Mouse (Mus musculus) hindbrain, embryonic 15.5 days (tissue): Measurements from ENCODE around the gene Kcnk2. TPM values are rescaled to one million over a fixed set of nuclear protein-coding genes. Genes with fewer than 3 reads are reported as not detected.
"Not testable (repeated sequence)": the region's sequence is repeated elsewhere in the genome, so short reads cannot be mapped to it uniquely, and the experiment has no call there.

Experiments used
- ATAC-seq: fragments of 200-750 bp; cut with Nextera tagmentation; 2 replicates; pipeline ENCODE4 v1.8.0; 2017; ENCODE audit warnings: low read depth, moderate number of reproducible peaks, moderate TSS enrichment; ENCODE audit not compliant: low FRiP score
- H3K27ac ChIP-seq: fragments of 300-500 bp; sonication (generic); replicated peaks from 2 replicates; pipeline ENCODE4 v1.5.1; 2015; ENCODE audit warnings: mild to moderate bottlenecking, inconsistent platforms
- H3K27me3 ChIP-seq: fragments of 300-500 bp; sonication (generic); 2 replicates; pipeline ENCODE4 v1.6.1; 2015; ENCODE audit warnings: control low read depth, inconsistent platforms
- H3K36me3 ChIP-seq: fragments of 300-500 bp; sonication (generic); 2 replicates; pipeline ENCODE4 v1.6.1; 2015; ENCODE audit warnings: control low read depth, inconsistent platforms
- H3K4me1 ChIP-seq: fragments of 300-500 bp; sonication (generic); replicated peaks from 2 replicates; pipeline ENCODE4 v1.6.1; 2015; ENCODE audit warnings: control low read depth, inconsistent platforms
- H3K4me2 ChIP-seq: fragments of 300-500 bp; sonication (generic); 2 replicates; pipeline ENCODE4 v1.6.1; 2015; ENCODE audit warnings: moderate library complexity, mild to moderate bottlenecking, inconsistent platforms
- H3K4me3 ChIP-seq: fragments of 300-500 bp; sonication (generic); 2 replicates; pipeline ENCODE4 v1.5.1; 2015; ENCODE audit warnings: mild to moderate bottlenecking, inconsistent platforms
- H3K9ac ChIP-seq: fragments of 300-500 bp; sonication (generic); 2 replicates; pipeline ENCODE4 v1.6.1; 2015; ENCODE audit warnings: inconsistent platforms
- H3K9me3 ChIP-seq: fragments of 300-500 bp; sonication (generic); 2 replicates; pipeline ENCODE4 v1.6.1; 2016; ENCODE audit warnings: control low read depth, inconsistent platforms
- WGBS: fragments of 180-500 bp; shearing (Covaris S2); methylation state at CpG from one replicate; pipeline ENCODE4 v1.1.7; 2015; 5-methylcytosine and 5-hydroxymethylcytosine counted together
- polyA plus RNA-seq: library from polyadenylated mRNA; unstranded; fragments of >200 nt; fragmentation: Nextera tagmentation; extraction: Ambion mirVana; gene quantifications from 2 replicates; pipeline ENCODE4 v1.2.1, GENCODE M21; 2015

The Kcnk2 gene
- polyA plus RNA-seq, 1 experiment from 2014 or later = 19.8 TPM

DNA sequence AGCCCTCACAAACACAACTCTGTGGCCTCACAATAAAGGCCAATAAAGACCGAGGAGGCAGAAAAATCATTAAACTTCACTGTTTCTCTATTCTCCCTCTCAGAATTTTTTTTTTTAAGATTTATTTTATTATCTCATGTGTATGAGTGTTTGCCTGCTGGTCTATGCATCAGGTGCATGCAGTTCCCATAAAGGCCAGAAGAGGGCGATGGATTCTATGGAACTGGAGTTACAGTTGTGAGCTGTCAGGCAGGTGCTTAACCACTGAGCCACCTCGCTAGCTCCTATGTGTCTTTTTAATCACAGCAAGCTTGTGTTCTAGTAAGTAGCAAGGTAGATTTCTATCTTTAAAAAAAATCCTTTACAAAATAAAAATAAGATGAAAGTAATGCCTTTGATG, 148.9 kb downstream of the Kcnk2 start:
- Histone ChIP-seq H3K4me3 (no peak overlapping the region), H3K4me1 (no peaks in the 10 kb centered on the region), H3K9me3 (no peaks in the 10 kb centered on the region), H3K27ac (no peak overlapping the region), H3K9ac (no peak overlapping the region), H3K4me2 (no peak overlapping the region), H3K36me3 (0 out of 2 replicates have a peak, but pooled peaks cover 8% of the 10 kb centered on the region), H3K27me3 (no peaks in the 10 kb centered on the region)
- ATAC-seq = no peak
- 67% methylated on average over 3 of the region's 3 CpGs for WGBS

DNA sequence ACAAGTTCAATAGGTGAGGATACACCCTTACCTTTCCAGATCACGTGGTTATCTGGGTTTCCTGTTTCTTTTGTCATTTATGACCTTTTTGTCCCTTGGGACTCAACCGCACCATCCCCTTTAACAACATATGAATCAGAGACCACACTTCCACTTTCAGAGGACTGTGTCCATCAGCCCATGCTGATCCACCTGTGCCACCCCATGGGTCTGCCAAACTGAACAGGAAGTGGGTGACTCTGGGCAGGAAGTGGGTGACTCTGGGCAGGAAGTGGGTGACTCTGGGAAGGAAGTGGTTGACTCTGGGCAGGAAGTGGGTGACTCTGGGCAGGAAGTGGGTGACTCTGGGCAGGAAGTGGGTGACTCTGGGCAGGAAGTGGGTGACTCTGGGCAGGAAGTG, 158.9 kb downstream of the Kcnk2 start:
- H3K4me1 ChIP-seq, H3K36me3 ChIP-seq, H3K4me3 ChIP-seq, H3K9me3 ChIP-seq, H3K9ac ChIP-seq, ATAC-seq, H3K4me2 ChIP-seq, H3K27ac ChIP-seq, H3K27me3 ChIP-seq: not testable (repeated sequence)
- WGBS = 89% methylated on average over 2 of the region's 2 CpGs

- H3K4me3 ChIP-seq = no peak overlapping the region
- no peak overlapping the region for H3K4me2 ChIP-seq
- H3K27ac ChIP-seq = no peak overlapping the region
- H3K36me3 ChIP-seq = no peaks in the 10 kb centered on the region
- WGBS = 62% methylated on average over 5 of the region's 5 CpGs
- H3K27me3 ChIP-seq = no peaks in the 10 kb centered on the region
- no peak for ATAC-seq
- no peak overlapping the region for H3K9ac ChIP-seq
- H3K4me1 ChIP-seq = no peaks in the 10 kb centered on the region
- H3K9me3 ChIP-seq = no peaks in the 10 kb centered on the region
Observed at GRCm38 (mm10) chr1:189235261-189235660, 166.8 kb downstream of the Kcnk2 start.

- no peaks in the 10 kb centered on the region for H3K27me3 ChIP-seq
- no peak overlapping the region for H3K27ac ChIP-seq
- H3K4me3 ChIP-seq = no peak overlapping the region
- H3K9me3 ChIP-seq = no peaks in the 10 kb centered on the region
- no peak overlapping the region for H3K4me2 ChIP-seq
- WGBS = 77% methylated on average over 6 of the region's 6 CpGs
- no peak for ATAC-seq
- H3K4me1 ChIP-seq = peaks cover 11% of the 10 kb centered on the region
- H3K9ac ChIP-seq = no peak overlapping the region
- H3K36me3 ChIP-seq = no peaks in the 10 kb centered on the region
Observed at GRCm38 (mm10) chr1:189232829-189233228, 169.2 kb downstream of the Kcnk2 start.

DNA sequence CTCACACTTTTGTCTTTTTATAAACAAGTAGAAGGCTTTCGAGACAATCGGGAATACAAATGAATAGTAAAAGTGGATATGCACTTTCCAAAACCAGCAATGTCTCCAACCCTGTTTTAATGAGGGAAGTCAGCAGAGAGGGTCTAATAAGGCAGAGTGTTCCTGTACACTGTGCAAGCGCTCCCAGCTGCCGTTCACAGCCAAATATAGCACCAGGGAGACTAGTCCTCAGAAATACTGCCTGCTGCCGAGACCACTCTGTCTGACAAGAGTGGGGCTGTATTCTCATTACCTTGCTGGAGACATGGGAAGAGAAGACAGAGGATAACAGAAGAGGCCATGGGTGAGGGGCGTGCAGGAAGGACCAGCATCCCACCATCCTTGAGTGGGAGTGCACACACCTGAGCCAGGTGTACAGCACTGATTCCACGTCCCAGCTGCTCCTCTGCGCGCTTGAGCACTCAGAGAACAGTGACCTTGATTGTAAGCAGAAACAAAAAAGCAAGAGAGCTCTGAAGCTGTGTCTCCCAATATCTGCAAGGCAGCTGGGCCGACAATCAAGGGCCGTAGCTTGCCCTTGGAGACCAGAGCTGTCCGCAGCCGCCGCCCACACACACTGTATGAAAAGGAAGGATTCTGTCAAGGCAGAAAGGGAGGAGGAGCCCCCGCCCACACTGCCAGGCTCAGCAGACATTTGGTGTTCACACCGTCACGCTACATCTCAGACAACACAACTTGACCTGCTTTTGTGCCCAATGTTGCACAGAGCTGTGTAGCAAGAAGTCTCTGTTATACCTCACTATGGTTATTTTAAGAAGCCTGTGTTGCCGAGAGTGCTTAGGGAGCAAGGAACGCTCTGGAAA, 173.6 kb downstream of the Kcnk2 start:
- Histone ChIP-seq H3K4me3 (no peak overlapping the region), H3K27ac (peak overlapping the region; percentile 23; the same call in 1 of the 2 replicates), H3K36me3 (no peaks in the 10 kb centered on the region), H3K27me3 (no peaks in the 10 kb centered on the region), H3K9ac (no peak overlapping the region), H3K4me1 (peaks cover 11% of the 10 kb centered on the region), H3K4me2 (peak overlapping the region; percentile 16), H3K9me3 (no peaks in the 10 kb centered on the region)
- 0 out of 2 replicates have a peak, but pooled peaks have one; percentile 19 for ATAC-seq
- WGBS = 56% methylated on average over 19 of the region's 19 CpGs

DNA sequence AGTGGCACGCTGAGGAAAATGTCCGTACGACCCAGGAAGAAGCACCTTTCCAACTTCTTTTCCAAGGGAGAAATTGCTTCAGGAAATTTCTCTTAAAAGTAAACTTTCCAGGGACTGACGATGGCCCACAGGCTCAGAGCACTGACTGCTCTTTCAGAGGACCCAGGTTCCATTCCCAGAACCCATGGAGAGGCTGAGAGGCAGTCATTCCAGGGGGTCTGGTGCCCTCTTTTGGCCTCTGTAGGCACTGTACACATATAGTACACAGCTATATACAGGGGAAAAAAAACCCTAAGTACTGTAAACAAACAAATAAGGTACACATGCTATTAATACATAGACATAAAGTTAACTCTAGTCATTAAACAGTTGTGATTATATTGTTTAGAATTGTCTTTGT, 174.6 kb downstream of the Kcnk2 start:
- no peaks in the 10 kb centered on the region for H3K27me3 ChIP-seq
- no peak overlapping the region for H3K4me2 ChIP-seq
- peaks cover 11% of the 10 kb centered on the region for H3K4me1 ChIP-seq
- no peak for ATAC-seq
- H3K9ac ChIP-seq = no peak overlapping the region
- WGBS = 75% methylated on average over 4 of the region's 4 CpGs
- no peak overlapping the region for H3K4me3 ChIP-seq
- no peak overlapping the region for H3K27ac ChIP-seq
- no peaks in the 10 kb centered on the region for H3K9me3 ChIP-seq
- H3K36me3 ChIP-seq = no peaks in the 10 kb centered on the region

GRCm38 (mm10) chr1:189219051-189219450, 183.0 kb downstream of the Kcnk2 start:
- no peak overlapping the region for H3K27ac ChIP-seq
- no peak overlapping the region for H3K4me3 ChIP-seq
- ATAC-seq = no peak
- H3K4me2 ChIP-seq = no peak overlapping the region
- 59% methylated on average over 10 of the region's 10 CpGs for WGBS
- no peaks in the 10 kb centered on the region for H3K27me3 ChIP-seq
- no peaks in the 10 kb centered on the region for H3K36me3 ChIP-seq
- H3K4me1 ChIP-seq = 0 out of 2 replicates have a peak, but pooled peaks cover 13% of the 10 kb centered on the region
- H3K9me3 ChIP-seq = no peaks in the 10 kb centered on the region
- no peak overlapping the region for H3K9ac ChIP-seq

DNA sequence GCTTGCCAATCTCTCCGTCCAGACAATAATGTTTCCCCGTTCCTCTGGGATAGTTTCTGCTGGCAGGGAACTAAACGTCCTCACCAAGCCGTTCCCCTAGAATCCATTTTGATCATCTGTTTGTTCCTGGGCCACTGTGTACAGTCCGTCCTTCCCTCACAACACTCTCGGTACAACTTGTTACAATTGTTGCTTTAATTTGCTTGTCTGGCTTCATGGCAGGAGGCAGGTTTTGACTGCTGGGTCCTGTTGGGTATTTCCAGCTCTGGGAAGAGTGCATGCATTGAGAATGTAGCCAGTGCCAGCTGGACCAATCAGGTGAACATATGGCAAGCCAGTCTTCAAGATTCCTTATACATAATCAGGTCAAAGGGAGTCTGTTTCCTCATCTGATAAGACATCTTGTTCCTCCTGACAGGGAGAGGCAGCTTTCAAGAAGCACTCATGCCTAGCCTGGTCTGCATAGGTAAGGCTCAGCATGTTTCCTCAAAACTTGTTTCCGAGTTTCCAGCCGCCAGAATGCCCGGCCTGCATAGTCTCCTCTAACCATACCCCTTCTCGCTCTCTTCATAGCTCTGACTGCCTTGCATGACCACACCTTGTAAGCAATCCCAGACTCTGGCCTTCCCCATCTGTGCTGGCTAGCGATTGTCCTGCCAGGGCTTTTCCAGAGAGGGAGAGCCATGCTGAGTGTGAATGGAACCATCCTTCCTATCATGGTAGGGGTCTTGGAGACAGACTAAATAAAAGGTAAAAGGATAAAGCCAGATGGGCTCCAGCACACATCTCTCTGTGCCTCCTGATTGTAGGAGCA, 184.1 kb downstream of the Kcnk2 start:
- H3K4me2 ChIP-seq = no peak overlapping the region
- H3K27ac ChIP-seq = no peak overlapping the region
- H3K4me1 ChIP-seq = 0 out of 2 replicates have a peak, but pooled peaks cover 13% of the 10 kb centered on the region
- 78% methylated on average over 11 of the region's 11 CpGs for WGBS
- H3K4me3 ChIP-seq = no peak overlapping the region
- no peaks in the 10 kb centered on the region for H3K9me3 ChIP-seq
- ATAC-seq = peak; percentile 54; the same call in 1 of the 2 replicates
- no peaks in the 10 kb centered on the region for H3K27me3 ChIP-seq
- no peak overlapping the region for H3K9ac ChIP-seq
- H3K36me3 ChIP-seq = no peaks in the 10 kb centered on the region

- peaks cover 7% of the 10 kb centered on the region for H3K36me3 ChIP-seq
- H3K27ac ChIP-seq = no peak overlapping the region
- no peak overlapping the region for H3K9ac ChIP-seq
- H3K9me3 ChIP-seq = no peaks in the 10 kb centered on the region
- no peak overlapping the region for H3K4me2 ChIP-seq
- ATAC-seq = no peak
- no peak overlapping the region for H3K4me3 ChIP-seq
- 0 out of 2 replicates have a peak, but pooled peaks cover 13% of the 10 kb centered on the region for H3K4me1 ChIP-seq
- WGBS = 66% methylated on average over 9 of the region's 9 CpGs
- H3K27me3 ChIP-seq = no peaks in the 10 kb centered on the region
Observed at GRCm38 (mm10) chr1:189215131-189215530, 186.9 kb downstream of the Kcnk2 start.

DNA sequence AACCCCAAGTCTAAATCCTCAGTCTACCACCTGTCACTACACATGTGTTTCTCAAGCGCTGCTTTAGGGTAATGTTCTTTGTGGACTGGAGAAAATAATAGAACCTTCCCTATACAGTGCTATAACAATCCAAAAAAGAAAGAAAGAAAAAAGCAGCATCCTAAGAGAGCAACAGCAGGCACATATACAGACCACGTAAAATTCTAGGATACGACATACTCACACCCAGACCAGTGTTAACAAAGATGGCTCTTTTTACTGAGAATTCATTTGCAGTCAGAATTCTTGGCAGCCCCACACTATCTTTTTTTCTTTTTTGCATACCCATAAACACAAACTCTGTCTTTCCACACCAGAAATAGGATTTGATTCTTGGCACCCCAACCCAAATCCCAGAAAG, 187.6 kb downstream of the Kcnk2 start:
- H3K9ac ChIP-seq = no peak overlapping the region
- H3K4me2 ChIP-seq = no peak overlapping the region
- ATAC-seq = no peak
- no peaks in the 10 kb centered on the region for H3K27me3 ChIP-seq
- no peak overlapping the region for H3K4me3 ChIP-seq
- WGBS = 87% methylated on average over 3 of the region's 3 CpGs
- H3K36me3 ChIP-seq = peaks cover 8% of the 10 kb centered on the region
- H3K4me1 ChIP-seq = 0 out of 2 replicates have a peak, but pooled peaks cover 13% of the 10 kb centered on the region
- H3K9me3 ChIP-seq = no peaks in the 10 kb centered on the region
- H3K27ac ChIP-seq = no peak overlapping the region

DNA sequence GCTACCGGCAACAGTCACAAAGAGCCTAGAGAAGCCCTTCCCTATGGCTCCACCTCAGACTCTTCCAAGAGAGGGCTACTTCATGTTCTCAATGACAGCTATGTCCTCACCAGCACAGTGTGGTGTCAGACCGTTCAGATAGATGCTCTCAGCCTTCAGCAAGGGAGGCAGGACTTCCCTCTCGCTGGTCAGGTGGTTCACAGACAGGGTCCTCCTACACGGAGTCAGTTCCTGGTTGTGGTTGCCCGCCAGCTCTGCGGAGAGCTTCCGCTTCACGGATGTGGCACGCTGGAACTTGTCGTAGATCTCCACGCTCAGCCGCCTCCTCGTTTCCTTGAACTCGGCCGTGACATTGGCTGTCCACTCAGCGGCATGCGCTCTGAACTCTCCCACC, 192.4 kb downstream of the Kcnk2 start:
- Histone ChIP-seq H3K4me1 (no peaks in the 10 kb centered on the region), H3K27ac (no peak overlapping the region), H3K4me2 (no peak overlapping the region), H3K4me3 (no peak overlapping the region), H3K9ac (no peak overlapping the region), H3K27me3 (no peaks in the 10 kb centered on the region), H3K9me3 (no peaks in the 10 kb centered on the region), H3K36me3 (peaks cover 20% of the 10 kb centered on the region)
- peak; percentile 42; the same call in 1 of the 2 replicates for ATAC-seq
- WGBS = 81% methylated on average over 17 of the region's 17 CpGs
